Mouse (Mus musculus): ENCODE results near the gene Thsd4. TPM values are rescaled to one million over a fixed set of nuclear protein-coding genes. Genes with fewer than 3 reads are reported as not detected.
A peak's percentile ranks its signal among the peaks of the same experiment; 100 is the strongest.

Thsd4 gene
- polyA plus RNA-seq, 1 experiment from 2014 or later: 31.6 TPM

- 80% methylated on average over 9 of the region's 9 CpGs for WGBS
- no peaks in the 10 kb centered on the region for H3K36me3 ChIP-seq
- no peak for ATAC-seq (ENCODE audit: insufficient number of reproducible peaks, low FRiP score, low TSS enrichment, low read depth)
Measured at GRCm38 (mm10) chr9:60115306-60115705, 406.5 kb downstream of the Thsd4 start.

GRCm38 (mm10) chr9:60110200-60110599 lies 411.6 kb downstream of the Thsd4 start:
- no peak for ATAC-seq (ENCODE audit: insufficient number of reproducible peaks, low FRiP score, low TSS enrichment, low read depth)
- H3K9ac ChIP-seq: no peak overlapping the region

More at GRCm38 (mm10) chr9:60115306-60115705, 406.5 kb downstream of the Thsd4 start:
- Histone ChIP-seq H3K4me2 (no peak overlapping the region), H3K9ac (no peak overlapping the region), H3K27me3 (no peaks in the 10 kb centered on the region), H3K27ac (no peak overlapping the region), H3K4me1 (peaks cover 15% of the 10 kb centered on the region), H3K4me3 (no peak overlapping the region), H3K9me3 (no peaks in the 10 kb centered on the region)

GRCm38 (mm10) chr9:60106683-60107082 lies 415.2 kb downstream of the Thsd4 start:
- no peak for ATAC-seq (ENCODE audit: insufficient number of reproducible peaks, low FRiP score, low TSS enrichment, low read depth)
- Histone ChIP-seq H3K4me2 (no peak overlapping the region), H3K27me3 (no peaks in the 10 kb centered on the region; the same call in 1 of the 2 replicates), H3K9me3 (no peaks in the 10 kb centered on the region), H3K9ac (no peak overlapping the region), H3K27ac (no peak overlapping the region), H3K36me3 (no peaks in the 10 kb centered on the region), H3K4me1 (peaks cover 16% of the 10 kb centered on the region), H3K4me3 (no peak overlapping the region)
- WGBS: 79% methylated on average over 6 of the region's 6 CpGs

More at GRCm38 (mm10) chr9:60110200-60110599, 411.6 kb downstream of the Thsd4 start:
- H3K4me3 ChIP-seq: no peak overlapping the region
- no peaks in the 10 kb centered on the region for H3K9me3 ChIP-seq
- 62% methylated on average over 5 of the region's 5 CpGs for WGBS
- H3K36me3 ChIP-seq: no peaks in the 10 kb centered on the region
- H3K27ac ChIP-seq: no peak overlapping the region
- H3K27me3 ChIP-seq: no peaks in the 10 kb centered on the region
- H3K4me1 ChIP-seq: 0 out of 2 replicates have a peak, but pooled peaks cover 3% of the 10 kb centered on the region
- H3K4me2 ChIP-seq: no peak overlapping the region

DNA sequence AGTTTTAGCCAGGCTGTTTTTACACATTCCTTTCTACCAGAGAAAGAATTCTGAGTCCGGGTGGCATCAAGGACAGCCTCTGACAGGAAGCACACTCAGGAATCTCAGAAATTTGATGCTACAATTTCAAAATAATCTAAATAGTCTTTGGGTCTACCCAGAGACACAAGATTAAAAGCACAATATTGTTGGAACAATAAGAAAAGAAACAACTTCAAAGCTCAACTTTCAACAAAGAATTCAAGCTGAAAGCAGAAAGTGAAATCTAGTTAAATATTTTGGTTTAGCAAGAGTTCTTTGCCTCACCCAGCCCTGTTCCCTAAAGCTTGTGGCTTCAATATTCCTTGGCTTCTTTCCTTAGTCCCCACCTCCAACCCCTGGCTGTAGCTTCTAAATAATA lies 415.7 kb downstream of the Thsd4 start:
- Histone ChIP-seq H3K9me3 (no peaks in the 10 kb centered on the region), H3K4me3 (no peak overlapping the region), H3K27ac (no peak overlapping the region), H3K4me2 (no peak overlapping the region), H3K9ac (no peak overlapping the region), H3K27me3 (no peaks in the 10 kb centered on the region; the same call in 1 of the 2 replicates), H3K36me3 (no peaks in the 10 kb centered on the region), H3K4me1 (peaks cover 16% of the 10 kb centered on the region)
- no peak for ATAC-seq (ENCODE audit: insufficient number of reproducible peaks, low FRiP score, low TSS enrichment, low read depth)
- WGBS: 35% methylated on average over 1 of the region's 1 CpGs

DNA sequence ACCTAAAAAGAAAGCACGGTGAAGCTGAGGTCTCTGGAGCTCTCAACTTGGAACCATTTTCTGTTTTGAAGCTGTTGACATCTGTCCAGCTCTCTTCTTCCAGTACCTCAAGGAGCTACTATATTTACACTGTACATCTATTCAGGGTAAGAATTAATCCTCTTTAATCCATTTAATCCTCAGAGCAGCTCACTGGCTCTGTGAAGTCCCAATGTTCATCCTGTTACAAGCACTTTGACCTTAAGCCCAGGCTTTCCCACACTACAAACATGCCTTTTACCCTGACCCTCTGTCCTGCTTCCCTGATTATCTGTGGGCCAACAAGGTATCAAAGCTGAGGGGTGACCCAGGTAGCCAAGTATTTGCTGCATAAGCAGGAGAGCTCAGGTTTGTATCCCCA lies 427.6 kb downstream of the Thsd4 start:
- Histone ChIP-seq H3K4me1 (peaks cover 24% of the 10 kb centered on the region), H3K9ac (no peak overlapping the region), H3K27me3 (no peaks in the 10 kb centered on the region), H3K4me2 (no peak overlapping the region), H3K9me3 (no peaks in the 10 kb centered on the region), H3K36me3 (no peaks in the 10 kb centered on the region), H3K4me3 (no peak overlapping the region), H3K27ac (no peak overlapping the region)
- no peak for ATAC-seq (ENCODE audit: insufficient number of reproducible peaks, low FRiP score, low TSS enrichment, low read depth)
- WGBS: 68% methylated on average over 1 of the region's 1 CpGs

- Histone ChIP-seq H3K27ac (no peak overlapping the region), H3K27me3 (no peaks in the 10 kb centered on the region), H3K4me3 (no peak overlapping the region), H3K4me2 (no peak overlapping the region), H3K4me1 (peaks cover 19% of the 10 kb centered on the region), H3K9me3 (no peaks in the 10 kb centered on the region), H3K9ac (no peak overlapping the region), H3K36me3 (no peaks in the 10 kb centered on the region)
- WGBS: 17% methylated on average over 5 of the region's 5 CpGs
- ATAC-seq (ENCODE audit: insufficient number of reproducible peaks, low FRiP score, low TSS enrichment, low read depth): no peak
Measured at GRCm38 (mm10) chr9:60092428-60092827, 429.4 kb downstream of the Thsd4 start.

DNA sequence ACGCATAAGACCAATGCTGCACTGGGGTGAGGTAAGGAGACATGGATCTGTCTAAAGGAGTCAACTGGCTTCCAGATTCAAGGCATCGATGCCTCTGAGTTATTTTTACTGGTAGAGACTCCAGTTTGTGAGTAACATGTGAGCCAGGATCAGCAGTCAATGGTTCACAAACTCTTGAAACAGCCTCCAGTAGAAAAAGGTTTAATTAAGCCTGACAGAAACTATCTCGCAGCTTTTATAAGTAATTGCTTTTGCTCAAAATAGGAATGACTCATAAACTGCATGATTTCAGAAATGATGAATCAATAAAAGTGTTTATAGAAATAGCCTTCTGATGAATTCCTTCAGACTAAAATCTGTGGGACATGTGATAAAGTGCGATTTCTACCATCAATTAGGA lies 432.4 kb downstream of the Thsd4 start:
- H3K27me3 ChIP-seq: no peaks in the 10 kb centered on the region
- H3K4me1 ChIP-seq: peaks cover 15% of the 10 kb centered on the region
- no peak overlapping the region for H3K9ac ChIP-seq
- 57% methylated on average over 4 of the region's 4 CpGs for WGBS
- H3K36me3 ChIP-seq: no peaks in the 10 kb centered on the region
- no peak overlapping the region for H3K4me3 ChIP-seq
- no peak overlapping the region for H3K4me2 ChIP-seq
- no peak overlapping the region for H3K27ac ChIP-seq
- no peaks in the 10 kb centered on the region for H3K9me3 ChIP-seq
- no peak for ATAC-seq (ENCODE audit: insufficient number of reproducible peaks, low FRiP score, low TSS enrichment, low read depth)

GRCm38 (mm10) chr9:60088101-60088500 lies 433.7 kb downstream of the Thsd4 start:
- 67% methylated on average over 5 of the region's 5 CpGs for WGBS

GRCm38 (mm10) chr9:60082107-60082581 lies 439.7 kb downstream of the Thsd4 start:
- WGBS: 14% methylated on average over 5 of the region's 5 CpGs
- H3K9me3 ChIP-seq: no peaks in the 10 kb centered on the region
- no peaks in the 10 kb centered on the region for H3K36me3 ChIP-seq
- no peaks in the 10 kb centered on the region for H3K27me3 ChIP-seq
- no peak overlapping the region for H3K4me3 ChIP-seq
- H3K4me1 ChIP-seq: peaks cover 15% of the 10 kb centered on the region
- 0 out of 2 replicates have a peak overlapping the region, but pooled peaks have one; percentile 22 for H3K27ac ChIP-seq
- no peak overlapping the region for H3K4me2 ChIP-seq
- ATAC-seq (ENCODE audit: insufficient number of reproducible peaks, low FRiP score, low TSS enrichment, low read depth): no peak
- H3K9ac ChIP-seq: no peak overlapping the region

More at GRCm38 (mm10) chr9:60088101-60088500, 433.7 kb downstream of the Thsd4 start:
- Histone ChIP-seq H3K36me3 (no peaks in the 10 kb centered on the region), H3K9me3 (no peaks in the 10 kb centered on the region), H3K27ac (no peak overlapping the region), H3K4me1 (peaks cover 20% of the 10 kb centered on the region), H3K4me2 (no peak overlapping the region), H3K27me3 (no peaks in the 10 kb centered on the region), H3K9ac (no peak overlapping the region), H3K4me3 (no peak overlapping the region)
- ATAC-seq (ENCODE audit: insufficient number of reproducible peaks, low FRiP score, low TSS enrichment, low read depth): no peak

DNA sequence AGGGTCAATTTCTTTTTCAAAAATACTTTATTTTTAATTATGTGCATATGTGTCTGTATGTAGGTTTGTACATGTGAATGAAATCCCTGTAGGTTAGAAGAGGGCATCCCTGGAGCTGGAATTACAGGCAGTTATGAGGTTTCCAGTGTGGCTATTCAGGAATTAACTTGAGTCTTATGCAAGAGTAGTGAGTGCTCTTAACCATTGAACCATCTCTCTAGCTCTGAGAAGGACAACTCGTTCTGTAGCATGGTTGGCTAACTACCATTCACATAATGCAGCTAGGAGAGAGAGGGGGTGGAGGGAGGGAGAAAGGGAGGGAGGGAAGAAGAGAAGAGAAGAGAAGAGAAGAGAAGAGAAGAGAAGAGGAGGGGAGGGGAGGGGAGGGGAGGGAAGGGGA lies 444.1 kb downstream of the Thsd4 start:
- WGBS: 77% methylated on average over 1 of the region's 1 CpGs
- H3K4me2 ChIP-seq: no peak overlapping the region
- H3K9me3 ChIP-seq: no peaks in the 10 kb centered on the region
- no peak overlapping the region for H3K9ac ChIP-seq
- no peak overlapping the region for H3K27ac ChIP-seq
- H3K4me3 ChIP-seq: no peak overlapping the region
- peaks cover 5% of the 10 kb centered on the region for H3K4me1 ChIP-seq
- no peaks in the 10 kb centered on the region for H3K36me3 ChIP-seq
- no peak for ATAC-seq (ENCODE audit: insufficient number of reproducible peaks, low FRiP score, low TSS enrichment, low read depth)
- H3K27me3 ChIP-seq: no peaks in the 10 kb centered on the region

GRCm38 (mm10) chr9:60076396-60076795 lies 445.4 kb downstream of the Thsd4 start:
- no peaks in the 10 kb centered on the region for H3K27me3 ChIP-seq
- WGBS: 71% methylated on average over 4 of the region's 4 CpGs
- H3K9me3 ChIP-seq: no peaks in the 10 kb centered on the region
- no peak overlapping the region for H3K9ac ChIP-seq
- 0 out of 2 replicates have a peak, but pooled peaks cover 3% of the 10 kb centered on the region for H3K4me1 ChIP-seq
- no peak overlapping the region for H3K27ac ChIP-seq
- H3K4me2 ChIP-seq: no peak overlapping the region
- H3K36me3 ChIP-seq: no peaks in the 10 kb centered on the region
- no peak overlapping the region for H3K4me3 ChIP-seq
- ATAC-seq (ENCODE audit: insufficient number of reproducible peaks, low FRiP score, low TSS enrichment, low read depth): no peak

DNA sequence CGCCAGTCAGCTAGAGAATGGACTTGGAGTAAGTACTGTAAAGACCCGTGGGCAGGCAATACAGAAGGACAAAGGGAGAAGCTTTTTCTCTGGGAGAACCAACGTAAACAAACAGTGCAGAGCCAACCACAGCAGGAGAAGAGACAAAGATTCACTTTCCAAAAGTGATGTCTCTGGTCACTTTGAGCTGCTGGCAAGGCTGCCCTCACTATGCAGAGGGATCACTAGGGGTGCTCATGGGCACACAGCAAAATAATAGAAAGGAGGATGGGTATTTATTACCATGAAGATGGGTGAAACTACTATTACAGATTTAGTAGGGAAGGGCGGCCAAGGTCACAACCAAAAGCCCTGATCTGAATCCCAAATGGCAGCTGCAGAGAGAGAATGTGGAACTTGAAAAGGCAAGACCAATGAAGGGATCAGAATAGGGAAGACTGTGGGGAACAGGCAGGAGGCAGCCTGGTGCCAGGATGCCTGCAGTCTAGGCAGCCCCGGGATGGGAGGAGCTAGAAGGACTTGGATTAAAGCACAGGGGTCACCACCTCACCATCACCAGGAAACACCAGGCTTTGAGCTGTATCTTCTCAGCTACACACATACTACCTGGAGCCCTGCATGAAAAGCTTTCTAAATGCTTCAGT lies 450.1 kb downstream of the Thsd4 start:
- Histone ChIP-seq H3K27me3 (no peaks in the 10 kb centered on the region), H3K4me2 (no peak overlapping the region), H3K9ac (no peak overlapping the region), H3K9me3 (no peaks in the 10 kb centered on the region), H3K36me3 (no peaks in the 10 kb centered on the region), H3K27ac (no peak overlapping the region), H3K4me1 (0 out of 2 replicates have a peak, but pooled peaks cover 5% of the 10 kb centered on the region), H3K4me3 (no peak overlapping the region)
- no peak for ATAC-seq (ENCODE audit: insufficient number of reproducible peaks, low FRiP score, low TSS enrichment, low read depth)
- 65% methylated on average over 5 of the region's 5 CpGs for WGBS
